Mouse (Mus musculus) yolk sac, embryonic 10.5 days (tissue): Measurements from ENCODE around the gene Zfp808.
A peak's percentile ranks its signal among the peaks of the same experiment; 100 is the strongest.
"Not testable (repeated sequence)": the region's sequence is repeated elsewhere in the genome, so short reads cannot be mapped to it uniquely, and the experiment has no call there.

Experiments
- DNase-seq: peaks from one replicate; pipeline ENCODE4 v3.0.0-alpha.2; 2017; ENCODE audit warnings: low spot score

The Zfp808 gene

GRCm38 (mm10) chr13:62129432-62130171 is at the start of gene Zfp808:
TSS of gene Zfp808 (plus strand) at chr13:62129886.
- peak; percentile 60 for DNase-seq

- DNase-seq, result not testable (repeated sequence)
These were observed 30.9 kb upstream of the Zfp808 start for GRCm38 (mm10) chr13:62098786-62099185.

- not testable (repeated sequence) for DNase-seq
These were observed 30.2 kb upstream of the Zfp808 start for GRCm38 (mm10) chr13:62099454-62099853.

DNA sequence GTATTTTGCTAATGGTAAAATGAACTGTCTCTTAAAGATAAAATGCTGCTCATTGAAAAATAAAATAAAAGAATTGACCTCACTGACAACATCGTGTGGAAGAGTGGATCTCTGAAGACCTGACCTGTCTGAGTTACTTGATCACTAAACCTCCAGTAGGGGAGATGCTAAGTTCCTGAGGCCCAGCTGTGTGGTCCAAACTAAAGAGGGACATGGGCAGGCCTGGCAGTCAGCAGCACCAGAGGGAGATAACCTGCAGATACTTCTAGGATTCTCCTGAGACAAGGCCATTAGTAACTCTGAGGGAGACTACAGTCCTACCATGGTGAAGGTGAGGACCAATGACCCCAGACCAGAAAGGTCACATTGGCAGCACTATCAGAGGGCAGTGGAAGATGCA is 27.3 kb upstream of the Zfp808 start:
- not testable (repeated sequence) for DNase-seq

DNA sequence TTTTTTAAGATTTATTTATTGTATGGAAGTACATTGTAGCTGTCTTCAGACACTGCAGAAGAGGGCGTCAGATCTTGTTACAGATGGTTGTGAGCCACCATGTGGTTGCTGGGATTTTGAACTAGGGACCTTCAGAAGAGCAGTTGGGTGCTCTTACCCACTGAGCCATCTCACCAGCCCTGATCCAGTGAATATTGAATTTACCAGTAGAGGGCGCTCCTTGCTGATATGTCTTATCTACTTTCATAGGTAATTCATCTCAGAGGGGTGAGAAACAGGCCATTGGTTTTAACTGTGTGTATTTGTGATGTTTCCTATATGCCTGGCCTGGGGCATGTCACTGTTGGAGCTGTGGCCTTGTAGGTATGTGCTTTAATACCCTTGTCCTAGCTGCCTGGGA is 13.8 kb upstream of the Zfp808 start:
- DNase-seq, result not testable (repeated sequence)

DNA sequence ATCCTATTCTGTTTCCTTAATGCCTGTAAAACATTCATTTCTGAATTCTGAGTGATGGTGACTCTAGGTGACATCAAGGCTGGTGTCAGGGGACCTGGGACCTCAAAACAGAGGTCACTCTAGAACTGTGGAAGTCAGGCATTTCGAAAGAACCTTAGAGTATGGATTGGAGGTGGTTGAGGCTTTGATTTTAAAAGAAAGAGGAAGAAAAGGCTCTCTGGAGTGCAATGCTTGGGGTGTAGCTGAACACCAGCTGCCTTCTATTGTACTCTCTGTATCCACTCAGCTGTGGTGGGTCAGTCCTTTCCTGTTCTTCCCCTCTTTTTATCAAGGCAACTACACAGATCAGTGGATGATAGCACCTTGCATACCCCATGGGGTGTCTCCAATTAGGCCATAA is 8.1 kb upstream of the Zfp808 start:
- DNase-seq, result not testable (repeated sequence)

- DNase-seq, result not testable (repeated sequence)
These were observed 52.4 kb downstream of the Zfp808 start for GRCm38 (mm10) chr13:62181835-62182755.

GRCm38 (mm10) chr13:62245264-62245663 is 115.6 kb downstream of the Zfp808 start:
- no peak for DNase-seq

- DNase-seq, result not testable (repeated sequence)
These were observed 125.5 kb downstream of the Zfp808 start for GRCm38 (mm10) chr13:62255226-62255625.

GRCm38 (mm10) chr13:62263392-62263791 is 133.7 kb downstream of the Zfp808 start:
- DNase-seq, result no peak
